Mouse (Mus musculus) heart, postnatal 0 days (tissue): ENCODE measurements around the gene Pds5b.

Experiments
- CTCF ChIP-seq: IDR thresholded peaks from 2 replicates; pipeline ENCODE4 v1.5.1; 2016; ENCODE audit warnings: antibody characterized with exemption, control low read depth, low read depth
- EP300 ChIP-seq: IDR thresholded peaks from 2 replicates; pipeline ENCODE4 v1.6.1; 2016; ENCODE audit warnings: antibody characterized with exemption, low read depth

DNA sequence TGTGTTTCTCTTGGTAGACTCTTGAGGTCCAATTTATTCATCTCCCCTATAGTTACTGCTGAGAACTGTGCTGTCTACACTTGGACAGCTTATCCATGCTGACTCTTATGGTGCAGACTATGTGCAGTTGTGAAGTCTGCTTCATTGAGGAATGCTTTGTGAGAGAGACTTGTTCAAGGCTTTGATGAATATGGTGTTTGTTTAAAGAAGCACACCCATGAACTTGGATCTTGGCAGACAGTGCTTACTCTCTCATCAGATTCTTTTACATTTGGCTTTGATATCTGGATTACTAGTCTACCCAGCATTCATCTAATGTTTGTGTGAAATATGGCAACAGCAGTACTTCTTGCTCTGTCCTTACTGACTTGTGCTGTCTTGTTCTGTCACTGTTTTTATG is 39.9 kb downstream of the Pds5b start:
- no peak for TF ChIP-seq EP300
- no peak for TF ChIP-seq CTCF
